Mouse (Mus musculus) megakaryocyte-erythroid progenitor cell, adult 5-6 weeks (primary cell): Measurements from ENCODE around the gene 2310009B15Rik. TPM values are rescaled to one million over a fixed set of nuclear protein-coding genes. Genes with fewer than 3 reads are reported as not detected.

Experiments
- ATAC-seq: replicated peaks from 2 replicates; pipeline ENCODE4 v1.8.0; 2016; ENCODE audit warnings: mild to moderate bottlenecking, inconsistent platforms; ENCODE audit not compliant: severe bottlenecking, poor library complexity, low FRiP score, low TSS enrichment
- total RNA-seq, 2 experiments: library from RNA; stranded (forward) in 1 of 2; stranded (reverse) in 1 of 2; fragments of 200-1000, 215-1000 nt in 1 of 2; fragments of >200 nt in 1 of 2; fragmentation: Nextera tagmentation in 1 of 2; gene quantifications; 2 replicates each; pipeline ENCODE4 v1.2.3; 2014 to 2017

The 2310009B15Rik gene
- total RNA-seq, 2 experiments from 2014 or later, result 23.2 to 36.4 TPM

- no peak for ATAC-seq
Observed at GRCm38 (mm10) chr1:138843361-138844091, 13.1 kb downstream of the 2310009B15Rik start.

GRCm38 (mm10) chr1:138842756-138843155, 13.9 kb downstream of the 2310009B15Rik start:
- no peak for ATAC-seq

- ATAC-seq, result peak; percentile 49; the same call in 1 of the 2 replicates
Observed at GRCm38 (mm10) chr1:138842315-138842714, 14.3 kb downstream of the 2310009B15Rik start.

- no peak for ATAC-seq
Observed at GRCm38 (mm10) chr1:138841306-138842095, 15.2 kb downstream of the 2310009B15Rik start.

- ATAC-seq, result no peak
Observed at GRCm38 (mm10) chr1:138840440-138841305, 16.0 kb downstream of the 2310009B15Rik start.

- ATAC-seq, result no peak
Observed at GRCm38 (mm10) chr1:138839809-138840430, 16.7 kb downstream of the 2310009B15Rik start.

- no peak for ATAC-seq
Observed at GRCm38 (mm10) chr1:138839291-138839690, 17.4 kb downstream of the 2310009B15Rik start.

- ATAC-seq, result no peak
Observed at GRCm38 (mm10) chr1:138837786-138838743, 18.6 kb downstream of the 2310009B15Rik start.

GRCm38 (mm10) chr1:138835355-138835900, 21.2 kb downstream of the 2310009B15Rik start:
- 0 out of 2 replicates have a peak, but pooled peaks have one; percentile 29 for ATAC-seq

GRCm38 (mm10) chr1:138831309-138831708, 25.3 kb downstream of the 2310009B15Rik start:
- ATAC-seq, result peak; percentile 96

- no peak for ATAC-seq
Observed at GRCm38 (mm10) chr1:138826841-138827240, 29.8 kb downstream of the 2310009B15Rik start.

- ATAC-seq, result peak; percentile 64
Observed at GRCm38 (mm10) chr1:138822985-138823322, 33.7 kb downstream of the 2310009B15Rik start.

- ATAC-seq, result peak; percentile 60
Observed at GRCm38 (mm10) chr1:138822255-138822984, 34.2 kb downstream of the 2310009B15Rik start.
